Mouse (Mus musculus) intestine, embryonic 16.5 days (tissue): ENCODE measurements around the gene Psap. TPM values are rescaled to one million over a fixed set of nuclear protein-coding genes. Genes with fewer than 3 reads are reported as not detected.
"Not testable (repeated sequence)": the region's sequence is repeated elsewhere in the genome, so short reads cannot be mapped to it uniquely, and the experiment has no call there.

Source experiments
- ATAC-seq: fragments of 200-750 bp; cut with Nextera tagmentation; 2 replicates; pipeline ENCODE4 v1.8.0; 2017; ENCODE audit warnings: moderate TSS enrichment, moderate library complexity
- H3K27ac ChIP-seq: fragments of 300-500 bp; sonication (generic); 2 replicates; pipeline ENCODE4 v1.5.1; 2014; ENCODE audit warnings: mild to moderate bottlenecking, low read length
- H3K27me3 ChIP-seq: fragments of 300-500 bp; sonication (generic); replicated peaks from 2 replicates; pipeline ENCODE4 v1.6.1; 2014; ENCODE audit warnings: low read length, control low read depth, mixed read lengths; ENCODE audit not compliant: control insufficient read depth, insufficient read depth
- H3K36me3 ChIP-seq: fragments of 300-500 bp; sonication (generic); 2 replicates; pipeline ENCODE4 v1.6.1; 2014; ENCODE audit warnings: low read length, control low read depth; ENCODE audit not compliant: control insufficient read depth, insufficient read depth
- H3K4me1 ChIP-seq: fragments of 300-500 bp; sonication (generic); 2 replicates; pipeline ENCODE4 v1.6.1; 2014; ENCODE audit warnings: low read length, control low read depth, mixed read lengths; ENCODE audit not compliant: control insufficient read depth, insufficient read depth
- H3K4me2 ChIP-seq: fragments of 300-500 bp; sonication (generic); 2 replicates; pipeline ENCODE4 v1.6.1; 2014; ENCODE audit warnings: low read depth, low read length, control low read depth
- H3K4me3 ChIP-seq: fragments of 300-500 bp; sonication (generic); 2 replicates; pipeline ENCODE4 v1.5.1; 2014; ENCODE audit warnings: mild to moderate bottlenecking, low read length
- H3K9ac ChIP-seq: fragments of 300-500 bp; sonication (generic); 2 replicates; pipeline ENCODE4 v1.6.1; 2014; ENCODE audit warnings: low read depth, low read length
- H3K9me3 ChIP-seq: fragments of 300-500 bp; sonication (generic); 2 replicates; pipeline ENCODE4 v1.6.1; 2016; ENCODE audit warnings: low read length, control low read depth; ENCODE audit not compliant: control insufficient read depth
- WGBS: fragments of 180-500 bp; shearing (Covaris S2); extraction: QIAGEN DNeasy Blood & Tissue Kit; methylation state at CpG from one replicate; pipeline ENCODE4 v1.1.7; 2014; 5-methylcytosine and 5-hydroxymethylcytosine counted together
- polyA plus RNA-seq: library from polyadenylated mRNA; unstranded; fragments of >200 nt; fragmentation: Nextera tagmentation; extraction: Ambion mirVana; gene quantifications from 2 replicates; pipeline ENCODE4 v1.2.1, GENCODE M21; 2015

Gene Psap
- 178 and 187 TPM in 2 replicates for polyA plus RNA-seq

DNA sequence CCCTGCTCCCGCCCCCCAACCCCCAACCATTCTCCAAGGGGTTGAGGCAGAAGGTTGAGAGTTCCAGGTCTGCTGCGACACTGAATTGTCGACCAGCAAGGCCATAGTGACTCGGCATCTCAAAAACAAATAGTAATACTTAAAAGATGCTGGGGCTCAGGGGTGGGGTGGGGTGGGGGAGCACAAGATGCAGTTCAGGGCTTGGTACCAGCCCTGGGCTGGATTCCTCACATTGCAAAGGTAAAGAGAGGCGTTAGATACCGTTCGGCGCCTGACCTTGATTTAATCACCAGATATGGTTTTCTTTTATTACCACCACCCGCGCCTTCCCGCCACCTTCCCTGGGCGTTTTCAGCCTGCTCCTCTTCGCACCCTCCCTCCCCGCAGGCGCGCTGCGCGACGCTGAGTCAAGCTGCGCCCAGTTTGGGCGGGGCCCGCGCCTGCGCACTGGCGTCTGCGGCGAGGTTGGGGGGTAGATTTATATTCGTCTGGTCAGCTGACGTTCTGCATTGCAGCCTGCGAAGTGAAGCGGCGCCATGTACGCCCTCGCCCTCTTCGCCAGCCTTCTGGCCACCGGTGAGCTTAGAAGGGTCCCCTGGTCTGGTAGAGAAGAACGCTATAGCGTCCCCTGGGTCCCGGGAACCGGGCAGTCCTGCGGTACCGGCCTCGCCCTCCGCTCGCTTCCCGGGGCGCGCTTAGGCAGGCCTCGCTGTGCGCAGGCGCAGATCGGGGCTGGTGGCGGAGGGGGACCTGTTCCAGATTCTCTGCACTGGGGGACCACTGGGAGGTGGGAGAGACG lies at the start of gene Psap:
TSS of gene Psap (plus strand) at position 421 of the 799 bp plus-strand sequence.
- ATAC-seq, result peak; percentile 92
- peak within 1 kb of the TSS; percentile 90 for H3K4me3 ChIP-seq
- peaks cover 2% of the 10 kb centered on the region; the same call in 1 of the 2 replicates for H3K36me3 ChIP-seq
- H3K9ac ChIP-seq, result peak within 1 kb of the TSS; percentile 97
- H3K4me1 ChIP-seq, result peaks cover 36% of the 10 kb centered on the region
- 2% methylated on average over 54 of the region's 54 CpGs for WGBS
- H3K27ac ChIP-seq, result peak within 1 kb of the TSS; percentile 92
- H3K9me3 ChIP-seq, result no peaks in the 10 kb centered on the region
- no peaks in the 10 kb centered on the region for H3K27me3 ChIP-seq
- H3K4me2 ChIP-seq, result peak within 1 kb of the TSS; percentile 88

DNA sequence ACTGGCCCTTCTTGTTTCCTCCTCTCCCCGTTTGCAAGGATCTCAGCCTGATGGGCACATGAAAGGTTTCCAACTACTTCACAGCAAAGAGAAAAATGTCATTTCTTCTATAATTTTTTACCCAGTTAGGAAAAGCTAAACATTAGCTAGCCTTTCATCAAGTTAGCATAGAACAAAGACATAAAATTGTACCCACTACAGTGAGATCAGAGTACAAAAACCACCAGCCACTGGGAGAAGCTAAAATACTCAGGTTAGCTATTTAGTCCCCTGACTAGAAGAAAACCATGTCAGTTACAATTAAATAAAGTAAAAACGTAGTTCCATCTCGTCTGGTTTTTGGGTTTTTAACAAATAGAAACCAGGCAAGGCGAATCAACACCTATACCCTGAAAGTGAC lies 49.8 kb upstream of the Psap start:
- Histone ChIP-seq H3K9me3 (no peaks in the 10 kb centered on the region), H3K27ac (no peak overlapping the region), H3K4me2 (no peak overlapping the region), H3K4me3 (no peak overlapping the region), H3K27me3 (no peaks in the 10 kb centered on the region), H3K9ac (no peak overlapping the region), H3K36me3 (no peaks in the 10 kb centered on the region), H3K4me1 (peaks cover 8% of the 10 kb centered on the region; the same call in 1 of the 2 replicates)
- 74% methylated on average over 4 of the region's 4 CpGs for WGBS
- no peak for ATAC-seq

DNA sequence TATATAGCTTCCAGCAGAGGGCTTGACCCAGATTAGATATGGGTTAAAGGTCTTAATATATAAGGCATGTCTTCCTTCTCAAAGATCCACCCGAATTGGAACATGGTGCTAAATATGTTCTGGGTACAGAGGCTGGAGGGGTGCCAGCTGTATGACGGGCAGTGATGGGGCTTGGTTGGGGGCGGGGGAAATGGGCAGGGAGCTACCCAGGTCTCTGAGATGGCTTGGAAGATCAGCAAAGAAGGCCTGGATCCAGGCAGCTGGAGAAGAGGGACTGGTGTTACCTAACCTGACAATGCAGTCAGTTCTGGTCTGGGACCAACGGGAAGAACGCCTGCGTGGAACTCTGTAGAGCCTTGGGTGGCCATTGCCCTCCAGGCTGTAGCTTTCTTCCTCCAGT lies 48.3 kb upstream of the Psap start:
- H3K27ac ChIP-seq, result no peak overlapping the region
- WGBS, result 83% methylated on average over 6 of the region's 6 CpGs

DNA sequence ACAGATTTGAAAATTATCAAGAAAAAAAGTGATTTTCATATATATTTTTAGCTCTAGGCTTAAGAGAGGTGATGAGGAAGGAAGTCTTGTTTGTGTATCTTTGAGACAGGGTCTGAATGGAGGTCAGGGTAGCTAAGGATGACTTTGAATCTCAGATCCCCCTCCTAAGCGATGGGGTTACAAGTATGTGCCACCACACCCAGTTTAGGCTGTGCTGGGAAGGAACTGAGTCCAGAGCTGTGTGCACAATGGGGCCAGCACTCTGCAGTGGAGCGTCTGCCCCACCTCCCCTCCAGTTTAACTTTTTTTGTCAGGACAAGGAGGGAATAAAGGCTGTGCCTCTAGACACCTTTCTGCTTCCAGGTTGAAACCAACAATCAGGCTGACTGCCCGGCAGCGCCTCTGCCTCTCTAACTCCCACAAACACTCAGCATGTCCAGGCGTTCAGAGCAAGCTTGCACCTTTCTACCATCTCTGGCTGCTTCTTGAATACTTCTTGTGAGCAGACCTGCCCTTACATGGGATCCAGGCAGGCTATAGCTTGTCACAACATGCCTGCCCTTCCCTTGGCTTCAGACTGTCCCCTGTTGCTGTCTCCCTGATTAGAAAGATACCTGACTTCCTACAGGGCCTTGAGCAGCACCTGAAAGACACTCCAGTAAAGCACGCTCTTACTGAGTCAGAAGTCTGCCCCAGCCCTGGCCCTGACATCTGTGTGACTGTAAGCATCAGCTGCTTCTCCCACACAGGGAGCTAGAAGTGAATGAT lies 46.9 kb upstream of the Psap start:
- ATAC-seq, result no peak
- no peak overlapping the region for H3K4me3 ChIP-seq
- no peak overlapping the region for H3K4me2 ChIP-seq
- H3K27me3 ChIP-seq, result no peaks in the 10 kb centered on the region
- WGBS, result 69% methylated on average over 6 of the region's 6 CpGs
- H3K36me3 ChIP-seq, result no peaks in the 10 kb centered on the region
- no peak overlapping the region for H3K9ac ChIP-seq
- H3K4me1 ChIP-seq, result peaks cover 8% of the 10 kb centered on the region; the same call in 1 of the 2 replicates
- no peaks in the 10 kb centered on the region for H3K9me3 ChIP-seq
- H3K27ac ChIP-seq, result no peak overlapping the region

More for the DNA sequence above, 48.3 kb upstream of the Psap start:
- Histone ChIP-seq H3K9me3 (no peaks in the 10 kb centered on the region), H3K4me1 (peaks cover 8% of the 10 kb centered on the region; the same call in 1 of the 2 replicates), H3K9ac (no peak overlapping the region), H3K4me2 (no peak overlapping the region), H3K4me3 (no peak overlapping the region), H3K36me3 (no peaks in the 10 kb centered on the region), H3K27me3 (no peaks in the 10 kb centered on the region)
- peak; percentile 8; the same call in 1 of the 2 replicates for ATAC-seq

DNA sequence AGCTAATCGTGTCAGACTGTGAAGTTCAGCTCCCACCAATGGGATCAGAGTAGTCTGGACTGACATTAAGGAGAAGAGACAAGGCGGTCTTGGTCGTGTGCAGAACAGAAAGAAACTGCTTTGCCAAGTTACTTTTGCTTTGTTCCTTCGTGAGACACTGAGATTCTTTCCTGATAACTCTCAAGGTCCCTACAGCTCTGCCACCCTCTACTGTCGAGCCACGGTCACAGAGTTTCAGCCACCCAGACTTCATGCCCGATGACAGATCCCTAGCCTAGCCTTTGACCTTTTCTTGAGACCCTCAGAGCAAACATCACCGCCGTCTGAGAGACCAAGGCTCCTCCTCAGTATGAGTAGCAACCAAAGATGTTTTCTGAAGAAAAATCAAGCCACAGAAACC lies 43.4 kb upstream of the Psap start:
- no peak overlapping the region for H3K9ac ChIP-seq

DNA sequence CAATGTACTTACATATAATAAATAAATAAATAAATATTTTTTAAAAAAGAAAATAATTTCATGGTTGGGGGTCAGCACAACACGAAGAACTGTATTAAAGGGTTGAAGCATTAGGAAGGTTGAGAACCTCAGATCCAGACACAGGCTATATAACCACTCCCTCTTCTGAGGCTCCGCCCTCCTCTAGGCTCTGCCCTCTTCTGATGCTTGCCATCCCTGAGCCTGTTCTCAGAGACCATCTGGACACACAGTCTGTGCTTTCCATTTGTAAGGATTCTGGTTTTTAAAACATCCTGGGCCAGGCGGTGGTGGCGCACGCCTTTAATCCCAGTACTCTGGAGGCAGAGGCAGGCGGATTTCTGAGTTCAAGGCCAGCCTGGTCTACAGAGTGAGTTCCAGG lies 41.6 kb upstream of the Psap start:
- not testable (repeated sequence) for H3K36me3 ChIP-seq, H3K27ac ChIP-seq, H3K9me3 ChIP-seq, H3K9ac ChIP-seq, H3K27me3 ChIP-seq, H3K4me1 ChIP-seq, H3K4me3 ChIP-seq, ATAC-seq, H3K4me2 ChIP-seq
- WGBS, result 95% methylated on average over 6 of the region's 6 CpGs

More for the DNA sequence above, 43.4 kb upstream of the Psap start:
- H3K27ac ChIP-seq, result no peak overlapping the region
- 76% methylated on average over 9 of the region's 9 CpGs for WGBS
- no peak for ATAC-seq
- no peak overlapping the region for H3K4me2 ChIP-seq
- H3K36me3 ChIP-seq, result no peaks in the 10 kb centered on the region
- peaks cover 8% of the 10 kb centered on the region; the same call in 1 of the 2 replicates for H3K4me1 ChIP-seq
- H3K4me3 ChIP-seq, result no peak overlapping the region
- no peaks in the 10 kb centered on the region for H3K9me3 ChIP-seq
- no peaks in the 10 kb centered on the region for H3K27me3 ChIP-seq

DNA sequence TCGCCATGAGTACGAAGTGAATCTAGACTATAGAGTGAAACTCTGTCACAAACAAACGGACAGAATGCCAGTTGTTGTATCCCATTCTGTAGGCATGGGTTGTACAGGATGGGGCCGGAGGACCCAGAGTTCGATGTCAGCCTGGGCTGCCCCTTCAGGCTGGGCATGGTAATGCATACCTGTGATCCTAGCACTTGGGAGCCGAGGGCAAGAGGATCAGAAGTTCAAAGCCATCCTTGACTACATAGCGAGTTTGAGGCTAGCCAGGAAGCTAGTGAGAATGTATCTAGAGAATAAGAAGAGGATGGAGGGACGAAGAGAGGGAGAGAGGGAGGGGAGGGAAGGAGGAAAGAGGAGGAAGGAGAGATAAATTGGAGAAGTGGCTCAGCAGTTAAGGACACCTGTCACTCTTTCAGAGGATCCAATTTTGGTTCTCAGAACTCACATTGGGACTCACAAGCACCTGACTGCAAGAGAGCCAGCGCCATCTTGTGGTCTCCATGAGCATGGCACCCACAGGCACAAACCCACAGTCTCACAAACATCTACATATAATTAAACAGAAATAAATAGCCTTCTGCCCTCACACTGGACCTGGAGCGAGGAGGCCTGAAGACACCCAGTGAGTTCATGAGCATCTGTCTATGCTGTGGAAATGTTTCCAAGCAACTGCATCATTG lies 39.8 kb upstream of the Psap start:
- H3K4me1 ChIP-seq, result no peaks in the 10 kb centered on the region
- 73% methylated on average over 10 of the region's 10 CpGs for WGBS

DNA sequence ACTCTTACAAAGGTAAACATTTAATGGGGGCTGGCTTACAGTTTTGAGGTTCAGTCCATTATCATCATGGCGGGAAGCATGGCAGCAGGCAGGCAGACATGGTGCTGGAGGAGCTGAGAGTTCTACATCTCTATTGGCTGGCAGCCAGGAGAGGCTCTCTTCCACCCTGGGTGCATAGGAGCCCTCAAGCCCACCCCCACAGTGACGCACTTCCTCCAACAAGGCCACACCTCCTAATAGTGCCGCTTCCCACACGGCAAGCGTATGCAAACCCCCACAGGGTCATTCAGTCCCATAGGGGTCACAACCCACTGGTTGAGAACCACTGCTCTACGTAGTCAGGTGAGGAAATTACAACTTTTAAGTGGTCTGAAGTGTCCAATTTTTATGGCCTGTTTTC lies 37.0 kb upstream of the Psap start:
- ATAC-seq, result no peak
- H3K9me3 ChIP-seq, result no peaks in the 10 kb centered on the region
- H3K27me3 ChIP-seq, result no peaks in the 10 kb centered on the region
- no peaks in the 10 kb centered on the region for H3K4me1 ChIP-seq
- no peak overlapping the region for H3K4me2 ChIP-seq
- H3K36me3 ChIP-seq, result no peaks in the 10 kb centered on the region
- no peak overlapping the region for H3K27ac ChIP-seq
- 87% methylated on average over 6 of the region's 6 CpGs for whole genome bisulfite sequencing
- H3K4me3 ChIP-seq, result no peak overlapping the region
- no peak overlapping the region for H3K9ac ChIP-seq

More for the DNA sequence above, 39.8 kb upstream of the Psap start:
- Histone ChIP-seq H3K4me3 (no peak overlapping the region), H3K36me3 (no peaks in the 10 kb centered on the region), H3K27me3 (no peaks in the 10 kb centered on the region), H3K27ac (no peak overlapping the region), H3K9me3 (no peaks in the 10 kb centered on the region), H3K9ac (no peak overlapping the region), H3K4me2 (no peak overlapping the region)
- ATAC-seq, result no peak

DNA sequence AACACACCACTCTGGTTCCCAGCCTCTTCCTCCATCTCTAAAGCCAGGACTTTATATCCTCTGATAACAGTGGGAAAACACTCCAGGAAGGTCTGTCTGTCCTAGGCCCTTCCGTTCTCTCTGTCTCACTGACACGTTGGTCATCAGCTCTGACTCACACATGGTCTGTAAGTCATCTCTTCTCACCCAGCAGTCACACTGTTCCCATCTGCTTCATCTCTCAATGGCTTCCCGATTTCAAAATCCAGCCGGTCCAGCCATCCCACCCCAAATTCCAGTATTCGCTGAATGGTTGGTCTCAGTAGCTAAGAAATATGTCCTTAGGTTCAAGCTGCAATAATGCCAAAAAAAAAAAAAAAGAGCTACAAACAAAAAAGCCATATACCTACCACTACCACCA lies 33.5 kb upstream of the Psap start:
- Histone ChIP-seq H3K36me3 (no peaks in the 10 kb centered on the region), H3K9ac (no peak overlapping the region), H3K4me3 (no peak overlapping the region), H3K9me3 (no peaks in the 10 kb centered on the region), H3K4me1 (no peaks in the 10 kb centered on the region), H3K27ac (no peak overlapping the region), H3K4me2 (no peak overlapping the region), H3K27me3 (no peaks in the 10 kb centered on the region)
- ATAC-seq, result no peak
- 79% methylated on average over 5 of the region's 5 CpGs for WGBS
